Mouse (Mus musculus): Measurements from ENCODE around the gene Trim33.

The Trim33 gene

DNA sequence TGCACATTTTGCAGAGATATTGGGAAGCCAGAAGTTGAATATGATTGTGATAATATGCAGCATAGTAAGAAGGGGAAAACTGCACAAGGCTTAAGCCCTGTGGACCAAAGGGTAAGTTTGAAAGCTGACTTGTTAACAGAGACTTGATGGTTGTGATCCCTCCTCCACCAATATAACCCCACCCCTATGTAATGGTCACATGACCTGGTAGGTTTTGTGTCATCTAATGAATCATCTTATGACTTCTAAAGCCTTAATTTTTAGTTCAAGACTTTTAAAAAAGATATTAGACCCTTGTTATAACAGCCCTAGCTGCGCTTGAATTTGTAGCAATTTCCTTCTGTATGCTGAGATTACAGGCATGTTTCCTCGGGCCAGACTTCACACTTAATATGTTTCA is 67.6 kb downstream of the Trim33 start:
- in situ Hi-C loops (cut with MboI; ENCODE audit: low pct_unique_long_range_greater_than_20kb in 1 of 2, low sequenced_read_pairs in 2 of 2, unreplicated experiment in 1 of 2): no loop called here

DNA sequence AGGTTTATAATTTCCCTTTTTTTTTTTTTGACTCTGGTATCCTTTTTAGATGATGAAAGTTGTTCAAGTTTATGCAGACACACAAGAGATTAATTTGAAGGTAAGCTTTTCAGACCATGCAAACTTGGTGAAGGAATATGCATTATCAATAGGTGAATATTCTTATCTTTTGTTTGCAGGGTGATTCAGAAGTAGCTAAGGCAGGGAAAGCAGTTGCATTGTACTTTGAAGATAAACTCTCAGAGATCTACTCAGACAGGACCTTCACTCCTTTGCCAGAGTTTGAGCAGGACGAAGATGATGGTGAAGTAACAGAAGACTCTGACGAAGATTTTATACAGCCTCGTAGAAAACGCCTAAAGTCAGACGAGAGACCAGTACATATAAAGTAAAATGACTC is 74.4 kb downstream of the Trim33 start:
- in situ Hi-C loops (cut with MboI; ENCODE audit: low pct_unique_long_range_greater_than_20kb in 1 of 2, low sequenced_read_pairs in 2 of 2, unreplicated experiment in 1 of 2): no loop called here

DNA sequence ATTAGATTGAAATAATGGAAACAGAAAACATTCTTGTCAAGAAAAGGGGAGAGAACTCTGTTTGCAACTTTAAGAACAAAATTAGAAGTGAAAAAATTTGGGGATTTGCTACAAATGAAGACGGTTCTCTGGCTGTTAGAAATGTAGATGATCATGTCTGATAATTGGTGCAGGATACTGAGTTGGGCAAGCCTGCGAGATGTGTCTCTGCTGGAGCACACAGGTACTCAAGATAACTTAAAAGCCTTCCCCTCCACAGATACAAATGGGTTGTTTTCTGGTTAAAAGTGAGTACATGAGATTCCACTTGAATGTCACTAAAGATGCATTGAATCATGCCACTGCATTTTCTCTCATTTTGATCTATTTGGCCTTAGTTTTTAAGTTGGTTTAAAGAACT is 74.9 kb downstream of the Trim33 start:
- in situ Hi-C loops (cut with MboI; ENCODE audit: low pct_unique_long_range_greater_than_20kb in 1 of 2, low sequenced_read_pairs in 2 of 2, unreplicated experiment in 1 of 2): no loop called here

DNA sequence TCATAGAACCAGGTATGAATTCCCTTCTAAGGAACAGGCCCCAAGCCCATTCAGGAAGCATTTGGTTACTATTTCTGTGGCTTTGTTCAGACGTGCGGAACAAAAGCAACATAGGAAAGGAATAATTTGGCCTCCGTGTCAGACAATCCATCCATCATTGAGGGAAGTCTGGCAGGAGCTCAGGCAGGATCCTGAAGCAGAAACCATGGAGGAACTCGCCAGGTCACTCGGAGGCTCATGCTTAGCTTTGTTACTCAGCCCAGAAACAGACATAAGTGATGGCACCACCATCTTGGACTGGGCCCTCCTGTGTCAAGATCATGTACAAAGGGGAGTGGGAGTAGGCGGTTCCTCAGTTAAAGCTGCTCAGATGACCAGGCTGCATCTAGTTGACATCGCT is 82.1 kb downstream of the Trim33 start:
- in situ Hi-C loops (cut with MboI; ENCODE audit: low pct_unique_long_range_greater_than_20kb in 1 of 2, low sequenced_read_pairs in 2 of 2, unreplicated experiment in 1 of 2): no loop called here

DNA sequence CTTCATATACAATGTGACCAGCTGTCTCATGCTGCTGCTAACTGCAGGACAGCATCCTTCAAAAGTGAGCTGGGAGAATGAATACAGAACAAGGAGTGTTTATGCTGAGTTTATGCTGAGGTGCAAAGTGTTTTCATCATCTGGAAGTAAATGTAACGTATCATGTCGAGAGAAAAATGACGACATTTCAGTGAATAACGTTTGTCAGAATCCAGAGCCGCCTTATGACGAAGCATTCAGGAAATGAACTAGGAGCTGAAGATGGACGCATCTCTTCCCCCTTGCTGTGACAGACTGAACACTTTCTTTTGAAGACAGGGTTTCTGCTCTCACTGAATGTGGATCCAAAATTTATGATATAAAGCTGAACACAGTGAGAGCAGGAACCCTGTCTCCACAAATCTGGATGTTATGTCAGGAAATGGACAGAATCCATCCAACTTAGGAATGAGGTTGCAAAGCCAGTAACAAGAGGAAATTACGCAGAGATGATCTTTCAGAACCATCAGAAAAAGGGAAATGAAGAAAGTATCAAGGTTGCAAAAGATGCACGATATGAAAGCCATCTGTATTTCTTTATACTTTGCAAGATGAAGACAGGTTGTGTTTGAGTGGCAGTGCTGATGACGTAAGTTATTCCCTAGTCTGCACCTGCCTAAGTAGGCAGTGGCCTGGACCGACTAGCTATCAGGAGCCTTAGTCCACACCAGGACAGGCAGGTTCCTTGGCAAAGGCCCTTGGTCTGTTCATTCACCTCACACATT is 85.3 kb downstream of the Trim33 start:
- in situ Hi-C loops (cut with MboI; ENCODE audit: low pct_unique_long_range_greater_than_20kb in 1 of 2, low sequenced_read_pairs in 2 of 2, unreplicated experiment in 1 of 2): no loop called here

DNA sequence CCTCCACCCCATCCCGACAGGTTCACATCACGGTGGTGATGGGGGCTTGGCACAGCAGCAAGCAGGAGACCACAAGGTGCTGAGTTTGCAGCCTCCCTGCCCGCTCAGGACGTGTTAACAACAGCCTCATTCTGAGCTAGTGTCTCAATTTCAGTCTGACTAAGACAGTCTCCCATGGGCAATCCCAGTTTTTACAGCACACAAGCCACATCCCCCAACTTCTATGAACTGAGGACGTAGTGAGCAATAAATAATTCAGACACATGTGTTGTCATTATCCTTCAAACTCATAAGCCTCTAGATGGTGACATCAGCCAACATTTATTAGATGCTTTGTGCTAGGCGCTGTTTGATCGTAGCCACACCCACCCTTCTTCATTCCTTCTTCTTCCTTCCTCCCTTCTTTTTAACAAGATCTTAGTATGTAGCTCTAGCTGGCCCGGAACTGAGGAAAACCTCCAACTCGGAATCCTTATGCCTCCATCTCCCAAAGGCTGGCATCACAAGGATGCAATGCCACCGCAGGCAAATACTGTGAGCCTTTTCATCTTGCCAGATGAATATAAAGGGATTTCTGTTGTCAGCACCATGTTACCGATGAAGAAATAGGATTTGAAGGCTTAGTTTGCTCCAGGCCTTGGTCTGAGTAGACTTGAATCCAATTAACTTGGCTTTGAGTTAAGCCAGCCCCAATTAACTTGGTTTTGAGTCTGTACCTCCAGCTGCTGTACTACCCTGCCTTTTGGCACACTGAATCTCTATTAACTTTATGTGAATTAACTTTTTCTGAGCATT is 88.3 kb downstream of the Trim33 start:
- in situ Hi-C loops (cut with MboI; ENCODE audit: low pct_unique_long_range_greater_than_20kb in 1 of 2, low sequenced_read_pairs in 2 of 2, unreplicated experiment in 1 of 2): no loop called here

DNA sequence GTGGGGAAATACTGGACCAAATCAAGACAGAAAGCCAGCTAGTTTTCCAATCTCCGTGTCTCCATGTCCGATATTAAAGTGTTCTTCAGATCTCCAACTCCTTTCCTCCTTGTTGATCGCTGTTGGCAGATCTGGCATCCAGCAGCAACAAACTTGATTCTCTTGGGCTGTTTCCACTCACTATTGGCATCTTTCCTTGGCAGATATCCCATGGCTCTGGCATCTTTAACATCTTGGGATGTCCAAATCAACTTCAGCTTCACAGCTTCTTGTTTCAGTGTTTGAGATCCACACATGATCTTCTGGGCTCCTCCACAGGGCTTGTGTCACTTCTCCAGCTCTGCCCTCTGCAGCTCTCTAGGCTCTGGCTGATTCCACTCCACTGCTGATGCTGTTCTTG is 89.6 kb downstream of the Trim33 start:
- in situ Hi-C loops (cut with MboI; ENCODE audit: low pct_unique_long_range_greater_than_20kb in 1 of 2, low sequenced_read_pairs in 2 of 2, unreplicated experiment in 1 of 2): no loop called here

DNA sequence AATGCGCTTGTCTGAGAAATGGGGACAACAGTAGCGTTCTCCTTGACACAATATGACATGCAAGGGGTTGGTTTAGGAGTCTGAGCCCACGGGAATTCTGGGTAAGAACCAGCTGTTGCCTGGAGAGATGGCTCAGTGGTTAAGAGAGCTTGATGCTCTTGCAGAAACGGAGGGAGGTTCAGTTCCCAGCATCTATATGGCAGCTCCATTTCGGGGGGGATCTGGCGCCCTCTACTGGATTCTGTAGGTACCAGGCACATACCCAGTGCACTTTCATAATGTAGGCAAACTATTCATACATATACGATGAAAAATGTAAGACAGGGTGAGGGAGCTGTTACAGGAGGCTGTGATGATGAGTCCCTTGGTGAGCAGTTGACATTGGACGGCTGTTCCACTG is 94.9 kb downstream of the Trim33 start:
- in situ Hi-C loops (cut with MboI; ENCODE audit: low pct_unique_long_range_greater_than_20kb in 1 of 2, low sequenced_read_pairs in 2 of 2, unreplicated experiment in 1 of 2): no loop called here

DNA sequence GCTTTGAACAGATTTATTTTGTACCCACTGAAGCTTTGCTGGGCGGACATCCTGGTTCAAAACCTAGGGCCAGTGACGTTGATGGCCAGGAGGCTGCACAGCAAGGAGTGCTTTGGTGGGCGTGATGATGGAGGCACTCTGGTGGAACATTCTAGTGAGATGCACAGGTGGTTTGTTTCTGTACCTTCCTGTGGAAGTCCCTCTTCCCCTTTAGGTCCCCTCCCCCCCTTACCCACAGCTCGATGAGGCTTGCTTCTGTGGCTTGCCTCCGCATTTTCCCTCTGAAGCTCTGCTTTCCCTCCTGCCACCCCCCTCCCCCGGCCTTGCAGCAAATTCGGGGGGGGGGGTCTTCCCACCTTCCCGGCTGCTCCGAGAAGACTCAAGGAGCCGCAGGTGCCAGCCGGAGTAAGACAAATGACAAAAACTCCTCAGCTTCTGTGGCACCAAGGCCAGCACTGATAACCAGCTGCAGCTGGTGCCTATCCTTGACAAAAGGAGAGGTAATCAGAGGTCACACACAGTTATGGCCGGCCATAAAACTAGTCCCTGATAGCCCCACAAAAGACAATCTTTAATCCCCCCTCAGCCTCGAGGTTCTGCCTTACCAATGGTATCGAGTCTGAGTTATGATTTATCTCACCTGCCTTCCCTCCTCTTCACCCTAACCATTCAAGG is 96.2 kb downstream of the Trim33 start:
- in situ Hi-C loops (cut with MboI; ENCODE audit: low pct_unique_long_range_greater_than_20kb in 1 of 2, low sequenced_read_pairs in 2 of 2, unreplicated experiment in 1 of 2): no loop called here

DNA sequence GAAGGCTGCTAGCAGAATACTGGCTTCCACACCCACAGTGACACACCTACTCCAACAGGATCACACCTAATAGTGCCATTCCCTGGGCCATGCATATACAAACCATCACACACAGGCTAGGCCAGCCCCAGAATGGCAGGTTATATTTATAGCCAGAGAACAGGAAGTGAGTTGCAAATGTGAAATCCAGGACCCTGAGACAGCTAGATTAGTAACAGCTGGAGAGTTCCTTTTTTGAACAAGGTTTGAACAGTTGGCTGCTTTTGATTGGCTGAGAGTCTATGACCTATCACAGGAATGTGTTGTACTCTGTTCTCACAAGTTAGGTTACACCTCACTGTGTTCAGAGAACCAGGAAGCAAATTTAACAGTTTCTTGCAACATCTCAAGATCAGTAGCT is 98.9 kb downstream of the Trim33 start:
- in situ Hi-C loops (cut with MboI; ENCODE audit: low pct_unique_long_range_greater_than_20kb in 1 of 2, low sequenced_read_pairs in 2 of 2, unreplicated experiment in 1 of 2): no loop called here

DNA sequence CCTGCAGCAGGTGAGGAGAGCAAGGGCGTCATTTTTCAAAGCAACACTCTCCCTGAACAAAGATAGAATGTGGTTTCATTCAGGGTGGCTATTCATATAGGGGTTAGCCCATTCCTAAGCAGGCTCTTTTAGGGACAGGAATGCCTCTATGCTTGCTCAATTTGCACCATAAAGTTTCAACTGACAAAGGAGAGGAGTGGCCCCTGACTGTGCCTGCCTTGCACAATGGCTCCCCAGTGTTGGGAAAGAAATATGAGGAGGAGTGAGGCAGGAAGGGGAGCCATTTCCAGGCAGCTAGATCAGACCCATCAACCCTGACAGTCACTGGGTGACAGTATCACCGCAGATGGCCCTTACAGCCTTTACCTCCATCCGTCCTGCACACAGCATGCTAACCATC is 100.3 kb downstream of the Trim33 start:
- in situ Hi-C loops (cut with MboI; ENCODE audit: low pct_unique_long_range_greater_than_20kb in 1 of 2, low sequenced_read_pairs in 2 of 2, unreplicated experiment in 1 of 2): no loop called here

DNA sequence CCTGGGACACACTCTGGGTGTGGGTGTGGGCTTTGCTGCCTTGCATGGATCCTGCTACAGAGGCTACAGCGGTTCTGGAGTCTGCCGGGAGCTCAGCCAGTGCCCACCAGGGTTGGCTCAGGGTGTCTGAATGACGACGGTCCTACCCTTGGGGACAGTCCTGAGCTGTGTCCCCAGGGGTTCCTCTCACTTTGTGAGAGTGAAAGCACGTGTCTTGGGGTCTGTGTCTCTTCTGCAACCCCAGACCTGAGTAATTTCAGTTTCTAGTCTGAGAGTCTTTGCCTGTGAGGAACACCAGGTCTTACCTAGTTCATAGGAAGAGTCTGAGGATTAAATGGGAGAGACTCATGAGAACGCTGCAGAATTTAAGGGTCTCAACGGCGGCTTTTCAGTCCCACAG is 101.7 kb downstream of the Trim33 start:
- in situ Hi-C loops (cut with MboI; ENCODE audit: low pct_unique_long_range_greater_than_20kb in 1 of 2, low sequenced_read_pairs in 2 of 2, unreplicated experiment in 1 of 2): loop anchor here (5.0 kb wide), 2 partner anchors 189 to 194 kb away; no protein-coding TSS in a partner anchor

DNA sequence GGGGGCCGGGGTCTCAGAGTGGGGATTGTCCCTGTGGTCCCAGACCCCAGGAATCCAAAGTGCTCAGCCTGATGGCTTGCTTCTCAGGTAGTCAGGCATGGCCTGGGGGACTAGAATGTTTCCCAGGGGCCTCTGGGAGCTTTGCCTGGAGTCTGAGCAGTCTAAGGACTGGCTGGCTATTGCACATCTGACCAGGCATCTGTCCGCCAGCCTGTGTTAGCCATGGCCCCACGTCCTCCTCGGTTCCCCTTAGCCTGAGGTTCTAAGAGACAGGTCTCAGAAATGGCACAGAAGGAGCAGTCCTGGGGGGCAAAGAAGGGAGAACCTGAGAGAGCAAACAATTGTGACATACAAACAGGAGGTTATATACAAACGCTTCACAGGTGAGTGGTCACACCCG is 102.3 kb downstream of the Trim33 start:
- in situ Hi-C loops (cut with MboI; ENCODE audit: low pct_unique_long_range_greater_than_20kb in 1 of 2, low sequenced_read_pairs in 2 of 2, unreplicated experiment in 1 of 2): loop anchor here (5.0 kb wide), 2 partner anchors 189 to 194 kb away; no protein-coding TSS in a partner anchor

DNA sequence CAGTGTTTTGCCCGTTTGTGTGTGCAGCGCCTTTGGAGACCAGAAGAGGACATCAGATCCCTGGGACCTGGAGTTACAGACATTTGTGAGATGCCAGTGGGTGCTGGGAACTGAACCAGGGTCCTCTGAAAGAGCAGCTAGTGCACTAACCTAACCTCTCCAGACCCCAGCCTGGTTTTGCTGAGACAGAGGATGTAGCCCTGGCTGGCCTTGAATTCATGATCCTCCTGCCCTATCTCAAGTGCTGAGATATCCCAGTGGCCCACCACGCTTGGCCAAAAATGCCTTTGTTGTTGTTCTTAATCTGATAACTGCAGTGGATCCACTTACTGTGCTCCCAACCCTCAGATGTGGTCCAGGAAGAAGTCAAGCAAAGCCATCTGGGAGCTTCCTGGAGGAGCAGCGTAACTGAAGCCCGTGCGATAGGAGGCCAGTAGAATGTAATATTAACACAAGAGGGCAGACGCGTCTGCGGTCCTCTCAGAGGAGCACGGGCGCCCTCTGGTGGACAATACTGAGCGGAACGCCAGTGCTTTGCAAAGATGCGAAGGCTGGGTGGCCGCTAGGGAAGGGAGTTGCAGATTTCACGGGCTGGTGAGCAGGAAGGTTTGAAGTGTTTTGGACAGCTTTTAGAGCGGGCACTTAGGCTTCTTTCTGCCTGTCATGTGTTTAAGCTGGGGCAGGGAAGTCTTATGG is 103.9 kb downstream of the Trim33 start:
- in situ Hi-C loops (cut with MboI; ENCODE audit: low pct_unique_long_range_greater_than_20kb in 1 of 2, low sequenced_read_pairs in 2 of 2, unreplicated experiment in 1 of 2): loop anchor here (5.0 kb wide), 2 partner anchors 191 to 196 kb away; no protein-coding TSS in a partner anchor

DNA sequence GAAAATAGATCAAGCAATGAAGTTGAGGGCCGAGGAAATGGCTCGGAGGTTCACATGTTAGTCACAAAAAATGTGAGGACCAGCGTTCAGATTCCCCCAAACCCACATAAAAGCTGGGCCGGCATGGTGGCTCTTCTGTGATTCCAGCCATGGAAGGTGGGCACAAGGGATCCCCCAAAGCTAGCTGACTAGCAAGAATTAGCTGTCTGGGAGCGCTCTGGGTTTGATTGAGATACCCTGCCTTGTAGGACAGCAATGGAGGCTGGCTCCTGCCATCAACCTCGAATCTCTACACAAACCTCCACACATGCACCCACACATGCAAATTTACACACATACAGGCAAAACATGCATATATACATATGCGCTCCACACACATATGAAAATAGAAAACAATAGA is 105.4 kb downstream of the Trim33 start:
- in situ Hi-C loops (cut with MboI; ENCODE audit: low pct_unique_long_range_greater_than_20kb in 1 of 2, low sequenced_read_pairs in 2 of 2, unreplicated experiment in 1 of 2): loop anchor here (5.0 kb wide), 2 partner anchors 192 to 197 kb away; no protein-coding TSS in a partner anchor

DNA sequence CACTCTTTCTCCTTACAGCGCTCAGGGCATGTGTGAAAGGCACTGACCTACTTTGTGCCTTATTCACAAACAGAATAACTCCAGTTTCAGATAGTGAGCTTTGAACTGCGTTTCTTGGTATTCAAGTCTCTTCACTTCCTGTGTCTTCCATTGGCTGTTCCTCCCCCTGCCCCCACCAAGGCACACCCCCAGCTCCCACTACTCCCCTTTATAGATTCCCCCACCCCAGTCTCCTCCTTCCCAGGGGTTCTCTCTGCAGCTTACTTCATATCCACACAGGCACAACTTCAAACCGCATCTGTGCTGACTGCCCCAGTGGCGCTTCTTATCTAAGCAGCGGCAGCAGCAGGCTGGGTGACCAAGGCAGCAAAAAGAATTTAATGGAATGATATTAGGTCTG is 105.9 kb downstream of the Trim33 start:
- in situ Hi-C loops (cut with MboI; ENCODE audit: low pct_unique_long_range_greater_than_20kb in 1 of 2, low sequenced_read_pairs in 2 of 2, unreplicated experiment in 1 of 2): loop anchor here (5.0 kb wide), 2 partner anchors 193 to 198 kb away; no protein-coding TSS in a partner anchor

DNA sequence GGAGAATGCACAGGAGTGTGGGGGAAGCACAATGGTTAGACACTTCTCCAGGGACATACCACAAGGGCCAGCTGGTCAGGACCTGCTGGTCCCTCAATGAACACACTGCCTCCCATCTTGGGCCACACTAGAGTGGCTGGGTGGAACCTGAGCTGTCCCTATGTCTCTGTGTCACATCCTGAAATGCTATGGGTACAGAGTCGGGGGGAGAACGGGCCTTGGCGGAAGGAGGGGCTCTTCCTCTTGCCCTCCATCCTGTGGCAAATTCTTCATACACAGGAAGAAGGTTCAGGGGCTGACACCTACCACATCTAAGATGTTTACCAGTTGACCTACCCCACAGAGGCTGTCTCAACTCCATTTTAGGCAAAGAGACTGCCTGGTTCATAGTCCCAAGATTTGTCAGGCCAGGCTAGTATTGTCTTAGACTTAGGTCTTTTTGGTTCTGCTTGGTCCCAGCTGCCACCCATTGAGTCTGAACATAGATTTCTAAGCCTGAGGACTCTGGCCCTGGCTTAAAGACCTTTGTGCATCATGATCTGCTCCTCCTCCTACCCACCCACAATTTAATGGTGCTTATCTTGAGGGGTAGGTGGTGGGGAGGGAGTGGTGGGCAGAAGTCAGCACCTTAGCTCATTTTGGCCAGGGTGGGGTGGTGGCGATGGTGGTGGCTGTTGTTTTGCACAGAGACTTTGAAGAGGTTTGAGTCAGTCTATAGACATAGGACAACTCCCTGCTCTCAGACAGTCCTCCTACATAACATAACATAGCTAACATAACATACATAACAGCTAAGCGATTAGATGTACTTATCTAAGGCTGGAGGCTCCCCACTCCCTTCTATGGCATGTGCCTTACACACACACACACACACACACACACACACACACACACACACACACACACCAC is 106.5 kb downstream of the Trim33 start:
- in situ Hi-C loops (cut with MboI; ENCODE audit: low pct_unique_long_range_greater_than_20kb in 1 of 2, low sequenced_read_pairs in 2 of 2, unreplicated experiment in 1 of 2): no loop called here
